Mouse (Mus musculus) cerebellum, adult 2 months (tissue): ENCODE results near the gene Rbm28.

ENCODE experiments used
- CTCF ChIP-seq: fragments of 200-500 bp; IDR thresholded peaks from 2 replicates; pipeline ENCODE4 v1.5.1; 2011; ENCODE audit warnings: low read depth, mild to moderate bottlenecking, control low read depth, low read length, moderate library complexity, borderline replicate concordance; ENCODE audit not compliant: insufficient read depth
- POLR2A ChIP-seq: fragments of 200-500 bp; IDR thresholded peaks from 2 replicates; pipeline ENCODE4 v1.6.1; 2011; ENCODE audit warnings: low read length, control low read depth, borderline replicate concordance; ENCODE audit not compliant: insufficient read depth

DNA sequence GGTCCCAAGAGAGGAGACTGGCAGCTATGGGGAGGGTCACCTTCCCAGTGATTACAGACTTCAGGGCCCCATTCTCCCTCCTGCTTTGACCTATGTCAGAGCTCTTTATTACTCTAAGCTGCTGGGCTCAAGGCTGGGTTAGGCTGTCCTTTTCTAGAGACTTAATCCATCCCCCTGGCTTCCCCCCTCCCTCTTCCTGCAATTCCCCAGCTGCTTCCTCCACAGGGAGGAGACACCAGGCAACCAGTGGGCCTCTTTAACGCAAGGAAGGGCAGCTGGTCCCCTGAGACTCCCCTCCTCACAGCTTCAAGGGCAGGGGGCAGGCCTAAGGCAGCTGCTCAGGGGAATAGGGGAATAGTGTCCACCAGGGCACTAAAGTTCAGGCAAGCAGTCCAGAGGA lies 49.4 kb upstream of the Rbm28 start:
- TF ChIP-seq CTCF (no peak), POLR2A (no peak)
